27 mouse cellular contexts compared by ENCODE assay signal in the genomic region with DNA sequence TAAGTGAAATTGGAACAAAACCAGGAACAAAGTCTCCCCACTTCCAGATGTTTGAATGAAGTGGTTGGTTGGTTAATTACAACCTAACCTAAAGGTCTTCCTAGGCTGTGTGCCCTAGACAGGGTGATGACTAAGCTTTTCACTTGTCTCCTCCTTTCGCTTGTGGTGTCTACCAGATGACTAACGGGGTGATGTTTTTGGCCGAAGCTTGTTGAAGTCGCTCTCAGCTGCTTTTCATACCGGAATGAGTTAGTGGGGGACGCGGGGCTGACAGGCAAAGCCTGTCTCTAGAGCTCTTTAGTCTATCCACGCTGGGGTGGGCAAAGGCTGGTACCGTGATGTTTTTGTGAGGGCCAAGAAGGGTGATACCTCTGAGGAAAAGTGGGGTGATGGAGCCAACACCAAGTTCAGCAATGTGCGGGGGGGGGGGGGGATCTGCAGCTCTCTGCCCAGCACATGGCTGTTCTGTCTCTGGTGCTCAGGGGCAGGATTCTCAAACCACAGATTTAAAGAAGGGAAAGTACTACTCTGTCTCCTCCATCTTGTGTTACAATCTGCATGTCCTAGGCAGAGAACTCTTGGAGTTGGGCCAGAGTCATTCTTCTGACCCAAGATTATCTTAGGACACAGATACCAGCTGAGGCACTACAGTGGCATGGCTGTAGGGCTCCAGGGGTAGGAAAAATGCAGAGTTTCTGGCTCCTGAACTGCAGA.
DNase-seq lines count a peak whose midpoint lies in the region; ATAC-seq and TF ChIP-seq lines count a peak whose summit lies in the region.
"Had no signal": no experiment of that assay in that cellular context is flagged by ENCODE, and none has a peak within 500 bp of the region (broad histone marks: within the 10 kb centered on the region; RNA-seq: fewer than 3 reads in every experiment).

No protein-coding gene starts in this region.

- no peaks in the 10 kb centered on the region for H3K9me3 ChIP-seq in midbrain, embryonic 11.5 days (ENCODE audit: control insufficient read depth, low read length)
- H3K9me3 ChIP-seq in midbrain, postnatal 0 days (ENCODE audit: low read length), result no peaks in the 10 kb centered on the region
- H3K9me3 ChIP-seq: forebrain, embryonic 15.5 days; midbrain, embryonic 15.5 days had no signal

- H3K4me3 ChIP-seq in midbrain, embryonic 11.5 days (ENCODE audit: low read depth, low read length), result no peak overlapping the region
- H3K4me3 ChIP-seq in midbrain, postnatal 0 days (ENCODE audit: low read depth, low read length), result no peak overlapping the region
- no peak overlapping the region for H3K4me3 ChIP-seq in embryonic fibroblast, embryonic 13.5 days (ENCODE audit: insufficient read depth, low read length)
- H3K4me3 ChIP-seq: embryonic facial prominence, embryonic 13.5 days; forebrain, embryonic 15.5 days; heart, embryonic 13.5 days; hindbrain, embryonic 13.5 days; midbrain, embryonic 15.5 days had no signal

- no peak for ATAC-seq in midbrain, embryonic 11.5 days (ENCODE audit: low FRiP score)
- ATAC-seq in midbrain, postnatal 0 days (ENCODE audit: low FRiP score), result no peak
- ATAC-seq: forebrain, embryonic 15.5 days; inflammation-experienced regulatory T-cells, adult 6 months; liver, postnatal 0 days; midbrain, embryonic 15.5 days had no signal

- 93% methylated on average over 10 of the region's 10 CpGs for WGBS in midbrain, embryonic 11.5 days
- WGBS in midbrain, postnatal 0 days, result 91% methylated on average over 10 of the region's 10 CpGs

- H3K27me3 ChIP-seq in midbrain, embryonic 11.5 days (ENCODE audit: control insufficient read depth, insufficient read depth, low read length), result no peaks in the 10 kb centered on the region
- no peaks in the 10 kb centered on the region for H3K27me3 ChIP-seq in midbrain, postnatal 0 days (ENCODE audit: insufficient read depth, low read length)
- H3K27me3 ChIP-seq: embryonic facial prominence, embryonic 13.5 days; forebrain, embryonic 15.5 days; heart, embryonic 13.5 days; hindbrain, embryonic 13.5 days; midbrain, embryonic 15.5 days had no signal

- no peak overlapping the region for H3K4me2 ChIP-seq in midbrain, embryonic 11.5 days
- H3K4me2 ChIP-seq in midbrain, postnatal 0 days (ENCODE audit: low read depth, low read length, poor library complexity, severe bottlenecking), result no peak overlapping the region
- H3K4me2 ChIP-seq: embryonic facial prominence, embryonic 13.5 days; forebrain, embryonic 15.5 days; heart, embryonic 13.5 days; hindbrain, embryonic 13.5 days; liver, embryonic 11.5 days; midbrain, embryonic 15.5 days had no signal

- H3K27ac ChIP-seq in midbrain, embryonic 11.5 days (ENCODE audit: low read depth, low read length), result no peak overlapping the region
- no peak overlapping the region for H3K27ac ChIP-seq in midbrain, postnatal 0 days (ENCODE audit: low read depth, low read length)
- H3K27ac ChIP-seq in embryonic fibroblast, embryonic 13.5 days (ENCODE audit: insufficient read depth, low read length), result peak overlapping the region; percentile 85
- H3K27ac ChIP-seq: embryonic facial prominence, embryonic 13.5 days; forebrain, embryonic 15.5 days; heart, embryonic 13.5 days; hindbrain, embryonic 13.5 days; midbrain, embryonic 15.5 days had no signal

- no peak overlapping the region for H3K9ac ChIP-seq in midbrain, embryonic 11.5 days (ENCODE audit: low read length)
- H3K9ac ChIP-seq in midbrain, postnatal 0 days (replicated peaks; ENCODE audit: low read length, poor library complexity, severe bottlenecking), result no peak overlapping the region
- H3K9ac ChIP-seq: embryonic facial prominence, embryonic 13.5 days; forebrain, embryonic 15.5 days; heart, embryonic 13.5 days; hindbrain, embryonic 13.5 days; liver, postnatal 0 days; midbrain, embryonic 15.5 days had no signal

- no peaks in the 10 kb centered on the region for H3K36me3 ChIP-seq in midbrain, embryonic 11.5 days (ENCODE audit: control insufficient read depth, insufficient read depth, low read length)
- no peaks in the 10 kb centered on the region for H3K36me3 ChIP-seq in midbrain, postnatal 0 days (ENCODE audit: insufficient read depth, low read length)
- H3K36me3 ChIP-seq: embryonic facial prominence, embryonic 13.5 days; forebrain, embryonic 15.5 days; heart, embryonic 13.5 days; hindbrain, embryonic 13.5 days; midbrain, embryonic 15.5 days had no signal

- peak; percentile 59 for DNase-seq in midbrain, embryonic 11.5 days (ENCODE audit: low spot score, missing footprints)
- DNase-seq in midbrain, postnatal 0 days (ENCODE audit: low spot score), result no peak
- peak; percentile 31 for DNase-seq in lung, postnatal 14 days
- no peak for DNase-seq in heart, postnatal 25 days (ENCODE audit: low spot score)
- DNase-seq in heart, postnatal 10 days, result no peak
- DNase-seq in left cerebral cortex, adult 9 months (ENCODE audit: low spot score in 2 of 2), result no peak
- no peak for DNase-seq in kidney, adult 8-10 months
- DNase-seq: cerebellum, adult 11-12 months; cerebellum, postnatal 10 days; gastrocnemius, postnatal 14 days; heart, adult 18-20 months; heart, postnatal 36 days; kidney, adult 2 months; kidney, postnatal 14 days; liver, postnatal 0 days; right cerebral cortex, adult 18-20 months; right cerebral cortex, postnatal 4 days; thymus, adult 18-20 months; thymus, postnatal 4 days had no signal

- intact Hi-C loops in heart, postnatal 25 days (cut with DNase I), result no loop called here
- intact Hi-C loops in heart, postnatal 10 days (cut with DNase I), result no loop called here

- no peaks in the 10 kb centered on the region for H3K4me1 ChIP-seq in midbrain, embryonic 11.5 days (ENCODE audit: control insufficient read depth, insufficient read depth, low read length)
- no peaks in the 10 kb centered on the region for H3K4me1 ChIP-seq in midbrain, postnatal 0 days (ENCODE audit: insufficient read depth, low read length)
- H3K4me1 ChIP-seq in embryonic fibroblast, embryonic 13.5 days (ENCODE audit: control insufficient read depth, insufficient read depth, low read length), result no peaks in the 10 kb centered on the region
- H3K4me1 ChIP-seq: embryonic facial prominence, embryonic 13.5 days; forebrain, embryonic 15.5 days; hindbrain, embryonic 13.5 days; midbrain, embryonic 15.5 days had no signal

- no peak for TF ChIP-seq POLR2A in embryonic fibroblast, embryonic 13.5 days (IDR thresholded peaks at IDR 0.05; ENCODE audit: low read depth, low read length)

- TF ChIP-seq CTCF in midbrain, postnatal 0 days (IDR thresholded peaks at IDR 0.05), result no peak
- TF ChIP-seq CTCF in embryonic fibroblast, embryonic 13.5 days (IDR thresholded peaks at IDR 0.05; ENCODE audit: borderline replicate concordance, insufficient read depth, low read length), result no peak

Comparison
In these comparisons a context has a peak if more than half of its experiments do, and no peak if none do; other contexts are left out.
1. DNase-seq: peak in midbrain, embryonic 11.5 days (single experiment) and lung, postnatal 14 days (single experiment); none in midbrain, postnatal 0 days (single experiment), heart, postnatal 25 days (single experiment), heart, postnatal 10 days (0 of 2), left cerebral cortex, adult 9 months (0 of 2) and kidney, adult 8-10 months (0 of 2).